Mouse (Mus musculus): ENCODE measurements around the gene Zfp358. TPM values are rescaled to one million over a fixed set of nuclear protein-coding genes. Genes with fewer than 3 reads are reported as not detected.

The Zfp358 gene
- total RNA-seq, 1 experiment: 7.1 TPM

DNA sequence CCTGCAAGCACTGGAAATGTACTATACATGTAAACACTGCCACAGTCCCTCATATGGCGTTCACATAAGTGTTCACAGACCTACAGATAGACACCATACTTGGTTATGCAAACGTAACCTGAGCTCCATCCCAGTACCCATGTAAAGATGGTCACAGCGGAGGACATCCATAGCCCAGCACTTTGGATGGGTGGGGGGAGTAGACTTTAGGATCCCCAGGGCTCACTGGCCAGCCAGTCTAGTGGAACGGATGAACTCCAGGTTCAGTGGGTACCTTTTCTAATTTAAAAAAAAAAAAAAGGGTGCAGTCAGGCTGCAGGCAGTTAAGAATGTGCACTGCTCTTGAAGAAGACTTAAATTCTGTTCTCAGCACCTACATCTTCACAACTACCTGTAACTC is 47.1 kb downstream of the Zfp358 start:
- no peak for DNase-seq (ENCODE audit: low read depth, low spot score)
- H3K36me3 ChIP-seq (ENCODE audit: control insufficient read depth, insufficient read depth, low read length, poor library complexity, severe bottlenecking): peaks cover 43% of the 10 kb centered on the region
- H3K9ac ChIP-seq (ENCODE audit: insufficient read depth, low read depth, low read length, poor library complexity, severe bottlenecking): no peak overlapping the region
- TF ChIP-seq CHD2 (IDR thresholded peaks at IDR 0.05; ENCODE audit: low read depth, low read length) (no peak), MAFK (IDR thresholded peaks at IDR 0.05; ENCODE audit: insufficient read depth, low read depth, low read length) (no peak), ZNF384 (IDR thresholded peaks at IDR 0.05; ENCODE audit: low read depth, low read length) (no peak), HCFC1 (IDR thresholded peaks at IDR 0.05; ENCODE audit: borderline replicate concordance, insufficient read depth, low read length) (no peak), ZC3H11A (IDR thresholded peaks at IDR 0.05; ENCODE audit: borderline replicate concordance, low read depth, low read length) (no peak)
- H3K27ac ChIP-seq (ENCODE audit: insufficient read depth, low read depth, low read length, poor library complexity, severe bottlenecking): no peak overlapping the region
- H3K4me1 ChIP-seq (ENCODE audit: control insufficient read depth in 2 of 2, insufficient read depth in 2 of 2, low read length in 2 of 2, poor library complexity in 1 of 2): peaks cover 4 to 19% of the 10 kb centered on the region in 2 experiments; a peak in 3 of 4 replicates
- no peak overlapping the region for H3K4me3 ChIP-seq (ENCODE audit: insufficient read depth in 1 of 2, low read depth in 1 of 2, low read length in 2 of 2, poor library complexity in 1 of 2, severe bottlenecking in 1 of 2)
- in situ Hi-C loops (cut with MboI; ENCODE audit: low sequenced_read_pairs in 2 of 2, unreplicated experiment in 2 of 2): no loop called here
- no peaks in the 10 kb centered on the region for H3K9me3 ChIP-seq (ENCODE audit: control insufficient read depth, insufficient read depth, low read depth, low read length)

GRCm38 (mm10) chr8:3546511-3546910 is 53.6 kb downstream of the Zfp358 start:
- DNase-seq (ENCODE audit: low read depth, low spot score): no peak
- in situ Hi-C loops (cut with MboI; ENCODE audit: low sequenced_read_pairs in 2 of 2, unreplicated experiment in 2 of 2): no loop called here
- TF ChIP-seq MAFK (IDR thresholded peaks at IDR 0.05; ENCODE audit: insufficient read depth, low read depth, low read length) (no peak), ZNF384 (IDR thresholded peaks at IDR 0.05; ENCODE audit: low read depth, low read length) (no peak), CHD2 (IDR thresholded peaks at IDR 0.05; ENCODE audit: low read depth, low read length) (no peak), ZC3H11A (IDR thresholded peaks at IDR 0.05; ENCODE audit: borderline replicate concordance, low read depth, low read length) (no peak)
- Histone ChIP-seq H3K4me3 (ENCODE audit: insufficient read depth in 1 of 2, low read depth in 1 of 2, low read length in 2 of 2, poor library complexity in 1 of 2, severe bottlenecking in 1 of 2) (no peak overlapping the region), H3K36me3 (ENCODE audit: control insufficient read depth, insufficient read depth, low read length, poor library complexity, severe bottlenecking) (peaks cover 18% of the 10 kb centered on the region), H3K9me3 (ENCODE audit: control insufficient read depth, insufficient read depth, low read depth, low read length) (no peaks in the 10 kb centered on the region), H3K4me1 (ENCODE audit: control insufficient read depth in 2 of 2, insufficient read depth in 2 of 2, low read length in 2 of 2, poor library complexity in 1 of 2) (peaks cover 3 to 5% of the 10 kb centered on the region in 2 experiments; a peak in 3 of 4 replicates), H3K27ac (ENCODE audit: insufficient read depth, low read depth, low read length, poor library complexity, severe bottlenecking) (peak overlapping the region; percentile 87; the same call in 1 of the 2 replicates), H3K9ac (ENCODE audit: insufficient read depth, low read depth, low read length, poor library complexity, severe bottlenecking) (no peak overlapping the region)

Other genes starting within 250 kb of the Zfp358 start
- gene Insr, start 213.5 kb upstream of the Zfp358 start, total RNA-seq (2012; rRNA removed): 9.3 and 17.5 TPM in 2 replicates
- gene A430078G23Rik, start 139.7 kb upstream of the Zfp358 start, total RNA-seq (2012; rRNA removed): 0.18 and 0.69 TPM in 2 replicates
- 34.7 and 40.9 TPM in 2 replicates for gene Arhgef18, start 100.1 kb upstream of the Zfp358 start, total RNA-seq (2012; rRNA removed)
- gene Pex11g, start 25.5 kb upstream of the Zfp358 start, total RNA-seq (2012; rRNA removed): 3.2 and 5.5 TPM in 2 replicates
- 0.16 TPM in 1 of 2 replicates, not detected in the other for gene Tex45, start 22.3 kb upstream of the Zfp358 start, total RNA-seq (2012; rRNA removed)
- gene Mcoln1, start 7.3 kb downstream of the Zfp358 start, total RNA-seq (2012; rRNA removed): 48.6 and 79.9 TPM in 2 replicates
- gene Pnpla6, start 22.2 kb downstream of the Zfp358 start, total RNA-seq (2012; rRNA removed): 125 and 201 TPM in 2 replicates
- gene C330021F23Rik, start 74.9 kb downstream of the Zfp358 start, total RNA-seq (2012; rRNA removed): 4.5 and 4.6 TPM in 2 replicates
- 22.4 and 36.8 TPM in 2 replicates for gene Camsap3, start 94.2 kb downstream of the Zfp358 start, total RNA-seq (2012; rRNA removed)
- gene Xab2, start 128.2 kb downstream of the Zfp358 start, total RNA-seq (2012; rRNA removed): 76.0 and 78.9 TPM in 2 replicates
- gene Pet100, start 128.4 kb downstream of the Zfp358 start, total RNA-seq (2012; rRNA removed): 97.6 and 110 TPM in 2 replicates
- 0.79 and 0.89 TPM in 2 replicates for gene Pcp2, start 132.4 kb downstream of the Zfp358 start, total RNA-seq (2012; rRNA removed)
- 38.5 and 50.5 TPM in 2 replicates for gene Stxbp2, start 137.8 kb downstream of the Zfp358 start, total RNA-seq (2012; rRNA removed)
- gene Retn, start 162.6 kb downstream of the Zfp358 start, total RNA-seq (2012; rRNA removed): 0.45 and 0.74 TPM in 2 replicates
- 0.22 and 0.32 TPM in 2 replicates for gene Mcemp1, start 172.6 kb downstream of the Zfp358 start, total RNA-seq (2012; rRNA removed)
- gene Fcor, start 179.2 kb downstream of the Zfp358 start, total RNA-seq (2012; rRNA removed): 11.6 TPM in 2 replicates
- 20.4 and 29.0 TPM in 2 replicates for gene Trappc5, start 183.2 kb downstream of the Zfp358 start, total RNA-seq (2012; rRNA removed)
- 0.16 and 0.18 TPM in 2 replicates for gene Fcer2a, start 201.0 kb downstream of the Zfp358 start, total RNA-seq (2012; rRNA removed)
- not detected in 2 replicates for gene Clec4g, start 227.5 kb downstream of the Zfp358 start, total RNA-seq (2012; rRNA removed)